Mouse (Mus musculus) spleen, postnatal 14 days (tissue): ENCODE data around the gene Oaz1.

ENCODE experiments used
- DNase-seq, 2 experiments: peaks; one replicate each; pipeline ENCODE4 v3.0.0; 2021 to 2022; ENCODE audit warnings: low spot score in 2 of 2

The Oaz1 gene

GRCm38 (mm10) chr10:80826151-80827062 is at the start of gene Oaz1:
Gene Oaz1 (plus strand): TSS chr10:80826656.
- peak; percentile 93 to 97 for DNase-seq

- no peak for DNase-seq
These were observed 49.3 kb upstream of the Oaz1 start for GRCm38 (mm10) chr10:80777123-80777522.

GRCm38 (mm10) chr10:80779565-80779964 is 46.9 kb upstream of the Oaz1 start:
- no peak for DNase-seq

GRCm38 (mm10) chr10:80784302-80784701 is 42.2 kb upstream of the Oaz1 start:
- DNase-seq, result no peak

- DNase-seq, result no peak
These were observed 41.6 kb upstream of the Oaz1 start for GRCm38 (mm10) chr10:80784871-80785270.

- no peak for DNase-seq
These were observed 40.5 kb upstream of the Oaz1 start for GRCm38 (mm10) chr10:80785963-80786362.

- DNase-seq, result no peak
These were observed 38.9 kb upstream of the Oaz1 start for GRCm38 (mm10) chr10:80787517-80787916.

- DNase-seq, result no peak
These were observed 35.6 kb upstream of the Oaz1 start for GRCm38 (mm10) chr10:80790761-80791404.

- no peak for DNase-seq
These were observed 34.8 kb upstream of the Oaz1 start for GRCm38 (mm10) chr10:80791476-80792174.

- DNase-seq, result no peak
These were observed 34.1 kb upstream of the Oaz1 start for GRCm38 (mm10) chr10:80792175-80793032.

- DNase-seq, result no peak
These were observed 33.2 kb upstream of the Oaz1 start for GRCm38 (mm10) chr10:80793033-80793784.

GRCm38 (mm10) chr10:80793803-80794202 is 32.7 kb upstream of the Oaz1 start:
- DNase-seq, result no peak

GRCm38 (mm10) chr10:80794750-80795149 is 31.7 kb upstream of the Oaz1 start:
- no peak for DNase-seq

- no peak for DNase-seq
These were observed 30.1 kb upstream of the Oaz1 start for GRCm38 (mm10) chr10:80796307-80796848.

GRCm38 (mm10) chr10:80797186-80798149 is 29.0 kb upstream of the Oaz1 start:
- DNase-seq, result no peak

- DNase-seq, result peak; percentile 91 to 94
These were observed 28.1 kb upstream of the Oaz1 start, which contains the start of the genes Sf3a2 and Plekhj1 for GRCm38 (mm10) chr10:80798150-80799006. Gene Sf3a2 (plus strand): TSS chr10:80798198. Gene Plekhj1 (minus strand): TSS chr10:80798626.

GRCm38 (mm10) chr10:80799070-80799566 is 27.3 kb upstream of the Oaz1 start:
- DNase-seq, result no peak
